Mouse (Mus musculus): ENCODE measurements around the gene Rnf183. TPM values are rescaled to one million over a fixed set of nuclear protein-coding genes. Genes with fewer than 3 reads are reported as not detected.

Rnf183 gene
- polyA plus RNA-seq, 1 experiment from 2014 or later, result not detected

- Histone ChIP-seq H3K27ac (replicated peaks; ENCODE audit: low read depth, low read length) (no peak within 1 kb of the TSS), H3K36me3 (ENCODE audit: control insufficient read depth, insufficient read depth, low read length) (no peaks in the 10 kb centered on the region), H3K9me3 (ENCODE audit: control insufficient read depth, low read length) (no peaks in the 10 kb centered on the region), H3K27me3 (ENCODE audit: control insufficient read depth, insufficient read depth, low read length) (no peaks in the 10 kb centered on the region), H3K4me3 (ENCODE audit: low read depth, low read length) (peak within 1 kb of the TSS; percentile 50), H3K4me2 (ENCODE audit: low read depth, severe bottlenecking) (peak within 1 kb of the TSS; percentile 67), H3K9ac (ENCODE audit: low read length) (peak within 1 kb of the TSS; percentile 47), H3K4me1 (ENCODE audit: control insufficient read depth, insufficient read depth, low read length) (no peaks in the 10 kb centered on the region)
- 1% methylated on average over 30 of the region's 30 CpGs for WGBS
- DNase-seq (ENCODE audit: low spot score) (peak; percentile 88), ATAC-seq (ENCODE audit: insufficient number of reproducible peaks, low FRiP score, low TSS enrichment, low read depth) (peak; percentile 82; the same call in 1 of the 2 replicates)
Observed at GRCm38 (mm10) chr4:62470598-62471051, 35.6 kb upstream of the Rnf183 start, which contains the start of gene Wdr31. Gene Wdr31 (minus strand): TSS chr4:62470896.

GRCm38 (mm10) chr4:62468158-62468557 lies 33.1 kb upstream of the Rnf183 start:
- no peak for ATAC-seq (ENCODE audit: insufficient number of reproducible peaks, low FRiP score, low TSS enrichment, low read depth)
- WGBS, result 94% methylated on average over 1 of the region's 1 CpGs

GRCm38 (mm10) chr4:62463124-62463523 lies 28.1 kb upstream of the Rnf183 start:
- H3K4me1 ChIP-seq (ENCODE audit: control insufficient read depth, insufficient read depth, low read length), result no peaks in the 10 kb centered on the region
- no peaks in the 10 kb centered on the region for H3K36me3 ChIP-seq (ENCODE audit: control insufficient read depth, insufficient read depth, low read length)
- no peak overlapping the region for H3K27ac ChIP-seq (replicated peaks; ENCODE audit: low read depth, low read length)
- no peak overlapping the region for H3K4me2 ChIP-seq (ENCODE audit: low read depth, severe bottlenecking)
- WGBS, result 91% methylated on average over 2 of the region's 2 CpGs
- H3K4me3 ChIP-seq (ENCODE audit: low read depth, low read length), result no peak overlapping the region
- DNase-seq (ENCODE audit: low spot score), result no peak
- no peaks in the 10 kb centered on the region for H3K27me3 ChIP-seq (ENCODE audit: control insufficient read depth, insufficient read depth, low read length)
- H3K9me3 ChIP-seq (ENCODE audit: control insufficient read depth, low read length), result no peaks in the 10 kb centered on the region
- ATAC-seq (ENCODE audit: insufficient number of reproducible peaks, low FRiP score, low TSS enrichment, low read depth), result no peak
- H3K9ac ChIP-seq (ENCODE audit: low read length), result no peak overlapping the region

More at GRCm38 (mm10) chr4:62468158-62468557, 33.1 kb upstream of the Rnf183 start:
- DNase-seq (ENCODE audit: low spot score), result no peak
- H3K27ac ChIP-seq (replicated peaks; ENCODE audit: low read depth, low read length), result no peak overlapping the region
- H3K9ac ChIP-seq (ENCODE audit: low read length), result no peak overlapping the region
- no peaks in the 10 kb centered on the region for H3K4me1 ChIP-seq (ENCODE audit: control insufficient read depth, insufficient read depth, low read length)
- no peak overlapping the region for H3K4me2 ChIP-seq (ENCODE audit: low read depth, severe bottlenecking)
- no peaks in the 10 kb centered on the region for H3K36me3 ChIP-seq (ENCODE audit: control insufficient read depth, insufficient read depth, low read length)
- H3K9me3 ChIP-seq (ENCODE audit: control insufficient read depth, low read length), result no peaks in the 10 kb centered on the region
- no peaks in the 10 kb centered on the region for H3K27me3 ChIP-seq (ENCODE audit: control insufficient read depth, insufficient read depth, low read length)
- H3K4me3 ChIP-seq (ENCODE audit: low read depth, low read length), result no peak overlapping the region

- no peak overlapping the region for H3K4me2 ChIP-seq (ENCODE audit: low read depth, severe bottlenecking)
- 92% methylated on average over 8 of the region's 8 CpGs for WGBS
- DNase-seq (ENCODE audit: low spot score) (no peak), ATAC-seq (ENCODE audit: insufficient number of reproducible peaks, low FRiP score, low TSS enrichment, low read depth) (no peak)
- H3K4me3 ChIP-seq (ENCODE audit: low read depth, low read length), result no peak overlapping the region
- no peak overlapping the region for H3K9ac ChIP-seq (ENCODE audit: low read length)
- H3K9me3 ChIP-seq (ENCODE audit: control insufficient read depth, low read length), result no peaks in the 10 kb centered on the region
- no peak overlapping the region for H3K27ac ChIP-seq (replicated peaks; ENCODE audit: low read depth, low read length)
- no peaks in the 10 kb centered on the region for H3K4me1 ChIP-seq (ENCODE audit: control insufficient read depth, insufficient read depth, low read length)
- H3K27me3 ChIP-seq (ENCODE audit: control insufficient read depth, insufficient read depth, low read length), result no peaks in the 10 kb centered on the region
- no peaks in the 10 kb centered on the region for H3K36me3 ChIP-seq (ENCODE audit: control insufficient read depth, insufficient read depth, low read length)
Observed at GRCm38 (mm10) chr4:62460348-62460747, 25.3 kb upstream of the Rnf183 start.

- ATAC-seq (ENCODE audit: insufficient number of reproducible peaks, low FRiP score, low TSS enrichment, low read depth) (no peak), DNase-seq (ENCODE audit: low spot score) (no peak)
- Histone ChIP-seq H3K4me1 (ENCODE audit: control insufficient read depth, insufficient read depth, low read length) (no peaks in the 10 kb centered on the region), H3K4me3 (ENCODE audit: low read depth, low read length) (no peak overlapping the region), H3K36me3 (ENCODE audit: control insufficient read depth, insufficient read depth, low read length) (no peaks in the 10 kb centered on the region), H3K9me3 (ENCODE audit: control insufficient read depth, low read length) (no peaks in the 10 kb centered on the region), H3K27me3 (ENCODE audit: control insufficient read depth, insufficient read depth, low read length) (no peaks in the 10 kb centered on the region), H3K27ac (replicated peaks; ENCODE audit: low read depth, low read length) (no peak overlapping the region), H3K9ac (ENCODE audit: low read length) (no peak overlapping the region), H3K4me2 (ENCODE audit: low read depth, severe bottlenecking) (no peak overlapping the region)
- 83% methylated on average over 3 of the region's 3 CpGs for WGBS
Observed at GRCm38 (mm10) chr4:62459081-62459480, 24.0 kb upstream of the Rnf183 start.

GRCm38 (mm10) chr4:62454995-62455394 lies 19.9 kb upstream of the Rnf183 start:
- peak; percentile 61 for DNase-seq (ENCODE audit: low spot score)
- no peak overlapping the region for H3K27ac ChIP-seq (replicated peaks; ENCODE audit: low read depth, low read length)
- H3K27me3 ChIP-seq (ENCODE audit: control insufficient read depth, insufficient read depth, low read length), result no peaks in the 10 kb centered on the region
- no peaks in the 10 kb centered on the region for H3K36me3 ChIP-seq (ENCODE audit: control insufficient read depth, insufficient read depth, low read length)
- ATAC-seq (ENCODE audit: insufficient number of reproducible peaks, low FRiP score, low TSS enrichment, low read depth), result no peak
- WGBS, result 67% methylated on average over 5 of the region's 5 CpGs
- no peak overlapping the region for H3K4me3 ChIP-seq (ENCODE audit: low read depth, low read length)
- peaks cover 3% of the 10 kb centered on the region; the same call in 1 of the 2 replicates for H3K9me3 ChIP-seq (ENCODE audit: control insufficient read depth, low read length)
- H3K4me2 ChIP-seq (ENCODE audit: low read depth, severe bottlenecking), result no peak overlapping the region
- H3K4me1 ChIP-seq (ENCODE audit: control insufficient read depth, insufficient read depth, low read length), result no peaks in the 10 kb centered on the region
- no peak overlapping the region for H3K9ac ChIP-seq (ENCODE audit: low read length)

GRCm38 (mm10) chr4:62440986-62441385 lies 5.9 kb upstream of the Rnf183 start:
- H3K4me2 ChIP-seq (ENCODE audit: low read depth, severe bottlenecking), result no peak overlapping the region
- WGBS, result 74% methylated on average over 4 of the region's 4 CpGs
- H3K27ac ChIP-seq (replicated peaks; ENCODE audit: low read depth, low read length), result no peak overlapping the region
- no peak overlapping the region for H3K4me3 ChIP-seq (ENCODE audit: low read depth, low read length)
- no peaks in the 10 kb centered on the region for H3K9me3 ChIP-seq (ENCODE audit: control insufficient read depth, low read length)
- DNase-seq (ENCODE audit: low spot score) (no peak), ATAC-seq (ENCODE audit: insufficient number of reproducible peaks, low FRiP score, low TSS enrichment, low read depth) (no peak)
- no peaks in the 10 kb centered on the region for H3K36me3 ChIP-seq (ENCODE audit: control insufficient read depth, insufficient read depth, low read length)
- no peaks in the 10 kb centered on the region for H3K4me1 ChIP-seq (ENCODE audit: control insufficient read depth, insufficient read depth, low read length)
- H3K9ac ChIP-seq (ENCODE audit: low read length), result no peak overlapping the region
- H3K27me3 ChIP-seq (ENCODE audit: control insufficient read depth, insufficient read depth, low read length), result no peaks in the 10 kb centered on the region

- no peak overlapping the region for H3K4me3 ChIP-seq (ENCODE audit: low read depth, low read length)
- no peak for ATAC-seq (ENCODE audit: insufficient number of reproducible peaks, low FRiP score, low TSS enrichment, low read depth)
- no peaks in the 10 kb centered on the region for H3K27me3 ChIP-seq (ENCODE audit: control insufficient read depth, insufficient read depth, low read length)
- no peaks in the 10 kb centered on the region for H3K9me3 ChIP-seq (ENCODE audit: control insufficient read depth, low read length)
- no peaks in the 10 kb centered on the region for H3K4me1 ChIP-seq (ENCODE audit: control insufficient read depth, insufficient read depth, low read length)
- DNase-seq (ENCODE audit: low spot score), result no peak
- no peak overlapping the region for H3K4me2 ChIP-seq (ENCODE audit: low read depth, severe bottlenecking)
- no peak overlapping the region for H3K27ac ChIP-seq (replicated peaks; ENCODE audit: low read depth, low read length)
- H3K36me3 ChIP-seq (ENCODE audit: control insufficient read depth, insufficient read depth, low read length), result no peaks in the 10 kb centered on the region
- 81% methylated on average over 4 of the region's 4 CpGs for WGBS
- no peak overlapping the region for H3K9ac ChIP-seq (ENCODE audit: low read length)
Observed at GRCm38 (mm10) chr4:62440544-62440943, 5.5 kb upstream of the Rnf183 start.

GRCm38 (mm10) chr4:62439793-62440192 lies 4.7 kb upstream of the Rnf183 start:
- Histone ChIP-seq H3K9ac (ENCODE audit: low read length) (no peak overlapping the region), H3K27me3 (ENCODE audit: control insufficient read depth, insufficient read depth, low read length) (no peaks in the 10 kb centered on the region), H3K4me1 (ENCODE audit: control insufficient read depth, insufficient read depth, low read length) (no peaks in the 10 kb centered on the region), H3K4me2 (ENCODE audit: low read depth, severe bottlenecking) (no peak overlapping the region), H3K27ac (replicated peaks; ENCODE audit: low read depth, low read length) (no peak overlapping the region), H3K4me3 (ENCODE audit: low read depth, low read length) (no peak overlapping the region), H3K9me3 (ENCODE audit: control insufficient read depth, low read length) (no peaks in the 10 kb centered on the region), H3K36me3 (ENCODE audit: control insufficient read depth, insufficient read depth, low read length) (no peaks in the 10 kb centered on the region)
- 79% methylated on average over 4 of the region's 4 CpGs for WGBS
- no peak for ATAC-seq (ENCODE audit: insufficient number of reproducible peaks, low FRiP score, low TSS enrichment, low read depth)
- DNase-seq (ENCODE audit: low spot score), result no peak
